Mouse (Mus musculus) embryonic fibroblast, embryonic 13.5 days (primary cell): ENCODE measurements around the gene Ahr. TPM values are rescaled to one million over a fixed set of nuclear protein-coding genes. Genes with fewer than 3 reads are reported as not detected.

ENCODE experiments used
- H3K27ac ChIP-seq: 2 replicates; pipeline ENCODE4 v1.5.1; 2012; ENCODE audit warnings: low read length, control low read depth, inconsistent platforms; ENCODE audit not compliant: insufficient read depth
- H3K4me1 ChIP-seq: 2 replicates; pipeline ENCODE4 v1.6.1; 2011; ENCODE audit warnings: low read length; ENCODE audit not compliant: control insufficient read depth, insufficient read depth
- H3K4me3 ChIP-seq: 2 replicates; pipeline ENCODE4 v1.5.1; 2011; ENCODE audit warnings: mild to moderate bottlenecking, control low read depth, low read length; ENCODE audit not compliant: insufficient read depth
- CTCF ChIP-seq: IDR thresholded peaks from 2 replicates; pipeline ENCODE4 v1.5.1; 2011; ENCODE audit warnings: mild to moderate bottlenecking, control low read depth, low read length, moderate library complexity, borderline replicate concordance; ENCODE audit not compliant: insufficient read depth
- POLR2A ChIP-seq: IDR thresholded peaks from 2 replicates; pipeline ENCODE4 v1.6.1; 2011; ENCODE audit warnings: low read depth, mild to moderate bottlenecking, control low read depth, low read length, moderate library complexity
- polyA plus RNA-seq: library from polyadenylated mRNA; stranded (reverse); fragments of >200 nt; gene quantifications from 2 replicates; pipeline ENCODE4 v1.2.4, GENCODE M21; 2011; ENCODE audit warnings: low read depth; ENCODE audit not compliant: missing spikeins, insufficient read length

The Ahr gene
- polyA plus RNA-seq, 1 experiment = 27.6 TPM

GRCm38 (mm10) chr12:35538843-35539242 lies 4.0 kb upstream of the Ahr start:
- Histone ChIP-seq H3K4me3 (no peak overlapping the region), H3K4me1 (peaks cover 4% of the 10 kb centered on the region; the same call in 1 of the 2 replicates), H3K27ac (no peak overlapping the region)
- TF ChIP-seq CTCF = no peak
- TF ChIP-seq POLR2A = no peak

DNA sequence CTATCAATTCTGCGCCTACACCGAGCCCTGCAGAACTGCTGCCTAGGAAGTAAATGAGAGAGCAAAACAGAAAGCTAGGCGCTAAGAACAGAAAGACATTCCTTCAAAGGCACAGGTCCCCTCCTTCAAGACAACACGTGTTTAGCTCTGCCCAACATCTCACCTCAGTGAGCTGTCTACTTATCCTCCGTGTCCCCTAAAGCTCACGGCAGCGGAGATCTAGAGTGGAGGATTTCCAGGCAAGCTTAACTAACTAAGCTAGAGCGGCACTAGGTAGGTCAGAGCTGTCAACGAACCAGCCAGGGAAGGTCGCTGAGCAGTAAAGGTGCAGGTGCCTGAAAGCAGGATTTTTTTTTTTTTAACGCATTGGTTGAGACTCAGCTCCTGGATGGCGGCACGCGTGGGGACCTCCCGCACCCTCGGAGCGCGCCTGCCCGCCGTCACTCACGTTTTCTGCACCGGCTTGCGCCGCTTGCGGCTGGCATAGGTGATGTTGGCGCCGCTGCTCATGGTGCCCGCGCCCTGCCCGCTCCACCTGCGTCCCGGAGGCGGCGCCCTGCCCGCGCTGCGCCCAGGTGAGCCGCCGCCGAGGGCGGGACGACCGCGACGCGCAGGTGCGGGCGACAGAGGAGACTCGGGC lies 604 bp downstream of the Ahr start:
- H3K27ac ChIP-seq = no peak overlapping the region
- peaks cover 4% of the 10 kb centered on the region; the same call in 1 of the 2 replicates for H3K4me1 ChIP-seq
- H3K4me3 ChIP-seq = peak overlapping the region; percentile 64
- TF ChIP-seq CTCF (no peak), POLR2A (no peak)

GRCm38 (mm10) chr12:35533748-35534113 lies 1.1 kb downstream of the Ahr start:
- TF ChIP-seq CTCF = no peak
- TF ChIP-seq POLR2A = no peak
- peaks cover 2% of the 10 kb centered on the region; the same call in 1 of the 2 replicates for H3K4me1 ChIP-seq
- H3K4me3 ChIP-seq = peak overlapping the region; percentile 64
- H3K27ac ChIP-seq = no peak overlapping the region

DNA sequence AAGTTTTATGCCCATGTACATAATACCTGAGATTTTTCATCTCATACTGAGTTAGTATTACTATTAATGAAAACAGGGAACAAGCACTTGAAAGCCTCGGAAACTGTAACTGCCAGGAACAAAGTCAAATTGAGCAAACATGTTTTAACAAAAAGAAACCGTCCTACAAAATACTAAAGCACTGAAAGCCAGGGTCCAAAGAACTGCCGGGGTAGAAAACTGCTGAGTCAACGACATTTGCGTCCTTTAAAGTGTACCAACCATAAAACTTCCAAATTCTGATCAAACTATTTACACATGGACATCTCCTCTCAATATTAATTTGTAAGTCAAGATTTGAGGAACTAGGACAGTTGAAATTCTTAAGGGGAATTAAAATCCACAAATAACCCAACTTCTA lies 1.7 kb downstream of the Ahr start:
- peak overlapping the region; percentile 44 for H3K4me3 ChIP-seq
- no peak for TF ChIP-seq CTCF
- TF ChIP-seq POLR2A = no peak

DNA sequence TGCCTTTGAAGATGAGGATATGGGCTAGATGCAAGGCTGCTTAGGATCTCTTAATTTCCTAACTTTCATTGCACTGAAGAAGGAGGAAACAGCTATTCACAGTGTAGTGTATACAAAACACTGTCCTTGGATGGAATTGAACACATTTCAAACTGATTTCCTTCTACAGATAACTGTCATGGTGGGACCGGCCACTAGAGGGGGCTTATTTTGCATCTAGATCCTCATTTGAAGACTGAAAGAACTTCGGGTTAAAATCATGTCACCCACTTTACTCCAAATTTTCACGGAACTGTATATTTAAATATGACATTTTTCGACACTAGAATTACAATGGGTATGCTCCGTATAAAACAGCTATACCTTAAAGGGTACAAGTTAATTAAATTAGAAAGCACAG lies 2.7 kb downstream of the Ahr start:
- Histone ChIP-seq H3K27ac (no peak overlapping the region; the same call in 1 of the 2 replicates), H3K4me1 (0 out of 2 replicates have a peak, but pooled peaks cover 2% of the 10 kb centered on the region), H3K4me3 (0 out of 2 replicates have a peak overlapping the region, but pooled peaks have one; percentile 12)
- no peak for TF ChIP-seq CTCF
- TF ChIP-seq POLR2A = no peak

More for the DNA sequence above, 1.7 kb downstream of the Ahr start:
- Histone ChIP-seq H3K4me1 (0 out of 2 replicates have a peak, but pooled peaks cover 2% of the 10 kb centered on the region), H3K27ac (no peak overlapping the region)

DNA sequence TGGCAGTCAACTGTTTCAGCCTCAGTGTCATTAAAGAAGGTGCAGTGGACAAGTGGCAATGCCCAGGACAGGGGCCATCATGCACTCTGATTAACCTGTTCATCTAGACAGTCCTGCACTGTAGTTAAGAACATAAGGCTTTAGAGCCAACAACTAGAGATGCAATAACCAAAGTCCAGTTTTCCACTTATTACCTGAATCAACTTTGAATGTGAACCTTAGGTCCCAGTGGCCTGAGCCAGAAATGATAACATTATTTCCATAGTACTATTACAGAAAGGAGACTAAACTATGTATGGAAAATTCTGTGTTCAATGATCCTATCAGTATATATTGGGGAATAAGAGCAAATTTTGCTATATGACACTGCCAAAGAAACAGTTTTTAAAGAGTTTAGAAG lies 4.3 kb downstream of the Ahr start:
- Histone ChIP-seq H3K4me1 (no peaks in the 10 kb centered on the region), H3K4me3 (no peak overlapping the region), H3K27ac (no peak overlapping the region)
- TF ChIP-seq CTCF (no peak), POLR2A (no peak)

GRCm38 (mm10) chr12:35527429-35527828 lies 7.4 kb downstream of the Ahr start:
- Histone ChIP-seq H3K4me1 (no peaks in the 10 kb centered on the region), H3K27ac (no peak overlapping the region), H3K4me3 (no peak overlapping the region)
- TF ChIP-seq CTCF (no peak), POLR2A (no peak)

- H3K4me3 ChIP-seq = no peak overlapping the region
- no peak overlapping the region for H3K27ac ChIP-seq
- TF ChIP-seq CTCF = no peak
- no peak for TF ChIP-seq POLR2A
Measured at GRCm38 (mm10) chr12:35522585-35523103, 12.2 kb downstream of the Ahr start.

GRCm38 (mm10) chr12:35515621-35516020 lies 19.2 kb downstream of the Ahr start:
- Histone ChIP-seq H3K4me1 (peaks cover 2% of the 10 kb centered on the region; the same call in 1 of the 2 replicates), H3K4me3 (no peak overlapping the region), H3K27ac (peak overlapping the region; percentile 59)
- TF ChIP-seq POLR2A = no peak

More at GRCm38 (mm10) chr12:35522585-35523103, 12.2 kb downstream of the Ahr start:
- H3K4me1 ChIP-seq = no peaks in the 10 kb centered on the region

DNA sequence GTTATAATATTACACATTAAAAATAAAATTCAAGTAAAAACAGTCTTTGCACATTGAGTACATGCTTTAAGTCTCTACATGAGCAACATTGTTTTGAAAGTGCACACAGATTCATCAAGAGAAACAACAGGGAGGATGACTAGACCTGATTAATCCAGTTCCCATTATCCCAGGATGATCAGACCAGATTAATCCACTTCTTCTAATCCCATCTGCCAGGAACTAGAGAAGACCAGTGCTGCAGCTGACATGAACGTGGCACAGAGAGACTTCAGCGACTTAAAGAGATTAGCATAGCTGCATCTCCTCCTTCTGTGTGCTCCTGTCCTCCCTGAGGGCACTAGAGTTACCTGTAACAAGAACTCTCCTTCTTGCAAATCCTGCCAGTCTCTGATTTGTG lies 20.2 kb downstream of the Ahr start:
- no peak for TF ChIP-seq CTCF
- TF ChIP-seq POLR2A = no peak
- Histone ChIP-seq H3K4me3 (no peak overlapping the region), H3K4me1 (peaks cover 2% of the 10 kb centered on the region; the same call in 1 of the 2 replicates), H3K27ac (no peak overlapping the region)

DNA sequence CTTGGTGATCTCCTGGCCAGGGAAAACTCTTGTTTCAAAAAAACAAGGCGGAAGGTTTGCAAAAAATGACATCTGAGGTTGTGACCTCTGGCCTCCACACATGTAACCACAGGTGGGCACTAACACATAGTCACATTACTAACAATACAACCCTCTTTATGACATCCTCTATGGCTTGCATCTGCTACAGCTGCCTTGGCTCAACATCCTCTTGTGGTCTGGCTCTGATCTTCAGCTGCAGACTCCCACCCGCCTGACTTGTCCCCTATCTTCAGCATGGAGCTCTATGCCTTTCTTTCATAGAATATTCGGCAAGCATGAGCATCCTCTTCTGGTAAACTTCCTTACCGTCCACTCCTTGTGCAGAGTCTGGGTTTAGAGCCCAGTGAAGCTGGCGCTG lies 24.1 kb downstream of the Ahr start:
- Histone ChIP-seq H3K4me1 (no peaks in the 10 kb centered on the region; the same call in 1 of the 2 replicates), H3K4me3 (no peak overlapping the region), H3K27ac (no peak overlapping the region)
- TF ChIP-seq CTCF = no peak
- no peak for TF ChIP-seq POLR2A
